Mouse (Mus musculus): Measurements from ENCODE around the gene Aff1. TPM values are rescaled to one million over a fixed set of nuclear protein-coding genes. Genes with fewer than 3 reads are reported as not detected.

Gene Aff1
- polyA plus RNA-seq, 1 experiment from 2014 or later: 9.1 TPM

- peaks cover 2% of the 10 kb centered on the region; the same call in 1 of the 2 replicates for H3K36me3 ChIP-seq (ENCODE audit: control insufficient read depth, insufficient read depth, low read length)
- no peak for DNase-seq (ENCODE audit: low spot score)
- ATAC-seq (ENCODE audit: insufficient number of reproducible peaks, low FRiP score, low TSS enrichment, low read depth): no peak
- 15% methylated on average over 6 of the region's 6 CpGs for WGBS
- no peak overlapping the region for H3K4me3 ChIP-seq (ENCODE audit: low read depth, low read length)
- peaks cover 24% of the 10 kb centered on the region for H3K4me1 ChIP-seq (ENCODE audit: control insufficient read depth, insufficient read depth, low read length)
- H3K4me2 ChIP-seq (ENCODE audit: low read depth, severe bottlenecking): no peak overlapping the region
- H3K9me3 ChIP-seq (ENCODE audit: control insufficient read depth, low read length): no peaks in the 10 kb centered on the region
- H3K27ac ChIP-seq (replicated peaks; ENCODE audit: low read depth, low read length): no peak overlapping the region; the same call in 1 of the 2 replicates
- H3K27me3 ChIP-seq (ENCODE audit: control insufficient read depth, insufficient read depth, low read length): no peaks in the 10 kb centered on the region
- H3K9ac ChIP-seq (ENCODE audit: low read length): no peak overlapping the region
Measured at GRCm38 (mm10) chr5:103771380-103771779, 79.2 kb downstream of the Aff1 start.

- H3K4me3 ChIP-seq (ENCODE audit: low read depth, low read length): no peak overlapping the region
- H3K27me3 ChIP-seq (ENCODE audit: control insufficient read depth, insufficient read depth, low read length): no peaks in the 10 kb centered on the region
- peak overlapping the region; percentile 89 for H3K27ac ChIP-seq (replicated peaks; ENCODE audit: low read depth, low read length)
- ATAC-seq (ENCODE audit: insufficient number of reproducible peaks, low FRiP score, low TSS enrichment, low read depth) (no peak), DNase-seq (ENCODE audit: low spot score) (no peak)
- H3K9ac ChIP-seq (ENCODE audit: low read length): no peak overlapping the region
- peaks cover 25% of the 10 kb centered on the region for H3K4me1 ChIP-seq (ENCODE audit: control insufficient read depth, insufficient read depth, low read length)
- 24% methylated on average over 4 of the region's 4 CpGs for WGBS
- H3K9me3 ChIP-seq (ENCODE audit: control insufficient read depth, low read length): no peaks in the 10 kb centered on the region
- no peak overlapping the region; the same call in 1 of the 2 replicates for H3K4me2 ChIP-seq (ENCODE audit: low read depth, severe bottlenecking)
- H3K36me3 ChIP-seq (ENCODE audit: control insufficient read depth, insufficient read depth, low read length): no peaks in the 10 kb centered on the region
Measured at GRCm38 (mm10) chr5:103772252-103772651, 80.1 kb downstream of the Aff1 start.

- ATAC-seq (ENCODE audit: insufficient number of reproducible peaks, low FRiP score, low TSS enrichment, low read depth): peak; percentile 60; the same call in 1 of the 2 replicates
- peak overlapping the region; percentile 15; the same call in 1 of the 2 replicates for H3K4me2 ChIP-seq (ENCODE audit: low read depth, severe bottlenecking)
- H3K4me1 ChIP-seq (ENCODE audit: control insufficient read depth, insufficient read depth, low read length): peaks cover 32% of the 10 kb centered on the region
- no peaks in the 10 kb centered on the region for H3K9me3 ChIP-seq (ENCODE audit: control insufficient read depth, low read length)
- peak overlapping the region; percentile 89 for H3K27ac ChIP-seq (replicated peaks; ENCODE audit: low read depth, low read length)
- 22% methylated on average over 5 of the region's 5 CpGs for WGBS
- no peaks in the 10 kb centered on the region for H3K36me3 ChIP-seq (ENCODE audit: control insufficient read depth, insufficient read depth, low read length)
- no peak overlapping the region for H3K4me3 ChIP-seq (ENCODE audit: low read depth, low read length)
- peak; percentile 49 for DNase-seq (ENCODE audit: low spot score)
- no peaks in the 10 kb centered on the region for H3K27me3 ChIP-seq (ENCODE audit: control insufficient read depth, insufficient read depth, low read length)
- H3K9ac ChIP-seq (ENCODE audit: low read length): peak overlapping the region; percentile 61
Measured at GRCm38 (mm10) chr5:103773100-103773552, 81.0 kb downstream of the Aff1 start.

- DNase-seq (ENCODE audit: low spot score) (no peak), ATAC-seq (ENCODE audit: insufficient number of reproducible peaks, low FRiP score, low TSS enrichment, low read depth) (no peak)
- Histone ChIP-seq H3K9ac (ENCODE audit: low read length) (no peak overlapping the region), H3K9me3 (ENCODE audit: control insufficient read depth, low read length) (no peaks in the 10 kb centered on the region), H3K36me3 (ENCODE audit: control insufficient read depth, insufficient read depth, low read length) (no peaks in the 10 kb centered on the region), H3K4me3 (ENCODE audit: low read depth, low read length) (no peak overlapping the region), H3K27me3 (ENCODE audit: control insufficient read depth, insufficient read depth, low read length) (no peaks in the 10 kb centered on the region), H3K4me2 (ENCODE audit: low read depth, severe bottlenecking) (no peak overlapping the region), H3K4me1 (ENCODE audit: control insufficient read depth, insufficient read depth, low read length) (peaks cover 37% of the 10 kb centered on the region), H3K27ac (replicated peaks; ENCODE audit: low read depth, low read length) (no peak overlapping the region)
- 69% methylated on average over 11 of the region's 11 CpGs for WGBS
Measured at GRCm38 (mm10) chr5:103774703-103775333, 82.6 kb downstream of the Aff1 start.

- Histone ChIP-seq H3K9ac (ENCODE audit: low read length) (no peak overlapping the region), H3K9me3 (ENCODE audit: control insufficient read depth, low read length) (no peaks in the 10 kb centered on the region), H3K27ac (replicated peaks; ENCODE audit: low read depth, low read length) (no peak overlapping the region), H3K4me3 (ENCODE audit: low read depth, low read length) (no peak overlapping the region), H3K4me2 (ENCODE audit: low read depth, severe bottlenecking) (no peak overlapping the region), H3K27me3 (ENCODE audit: control insufficient read depth, insufficient read depth, low read length) (no peaks in the 10 kb centered on the region), H3K36me3 (ENCODE audit: control insufficient read depth, insufficient read depth, low read length) (no peaks in the 10 kb centered on the region), H3K4me1 (ENCODE audit: control insufficient read depth, insufficient read depth, low read length) (peaks cover 41% of the 10 kb centered on the region)
- ATAC-seq (ENCODE audit: insufficient number of reproducible peaks, low FRiP score, low TSS enrichment, low read depth) (no peak), DNase-seq (ENCODE audit: low spot score) (no peak)
- WGBS: 89% methylated on average over 13 of the region's 13 CpGs
Measured at GRCm38 (mm10) chr5:103775429-103775828, 83.3 kb downstream of the Aff1 start.

GRCm38 (mm10) chr5:103776842-103777241 is 84.7 kb downstream of the Aff1 start:
- Histone ChIP-seq H3K4me2 (ENCODE audit: low read depth, severe bottlenecking) (no peak overlapping the region), H3K4me3 (ENCODE audit: low read depth, low read length) (no peak overlapping the region), H3K9me3 (ENCODE audit: control insufficient read depth, low read length) (no peaks in the 10 kb centered on the region), H3K36me3 (ENCODE audit: control insufficient read depth, insufficient read depth, low read length) (no peaks in the 10 kb centered on the region), H3K27ac (replicated peaks; ENCODE audit: low read depth, low read length) (no peak overlapping the region), H3K4me1 (ENCODE audit: control insufficient read depth, insufficient read depth, low read length) (peaks cover 43% of the 10 kb centered on the region), H3K9ac (ENCODE audit: low read length) (no peak overlapping the region), H3K27me3 (ENCODE audit: control insufficient read depth, insufficient read depth, low read length) (no peaks in the 10 kb centered on the region)
- ATAC-seq (ENCODE audit: insufficient number of reproducible peaks, low FRiP score, low TSS enrichment, low read depth): no peak
- no peak for DNase-seq (ENCODE audit: low spot score)
- 67% methylated on average over 4 of the region's 4 CpGs for WGBS

GRCm38 (mm10) chr5:103777446-103777845 is 85.3 kb downstream of the Aff1 start:
- Histone ChIP-seq H3K4me3 (ENCODE audit: low read depth, low read length) (no peak overlapping the region), H3K9ac (ENCODE audit: low read length) (no peak overlapping the region; the same call in 1 of the 2 replicates), H3K27ac (replicated peaks; ENCODE audit: low read depth, low read length) (no peak overlapping the region), H3K36me3 (ENCODE audit: control insufficient read depth, insufficient read depth, low read length) (no peaks in the 10 kb centered on the region), H3K4me1 (ENCODE audit: control insufficient read depth, insufficient read depth, low read length) (peaks cover 40% of the 10 kb centered on the region), H3K27me3 (ENCODE audit: control insufficient read depth, insufficient read depth, low read length) (no peaks in the 10 kb centered on the region), H3K4me2 (ENCODE audit: low read depth, severe bottlenecking) (peak overlapping the region; percentile 46; the same call in 1 of the 2 replicates), H3K9me3 (ENCODE audit: control insufficient read depth, low read length) (no peaks in the 10 kb centered on the region)
- DNase-seq (ENCODE audit: low spot score) (no peak), ATAC-seq (ENCODE audit: insufficient number of reproducible peaks, low FRiP score, low TSS enrichment, low read depth) (no peak)
- WGBS: 69% methylated on average over 4 of the region's 4 CpGs

GRCm38 (mm10) chr5:103778314-103779117 is 86.3 kb downstream of the Aff1 start:
- no peaks in the 10 kb centered on the region for H3K27me3 ChIP-seq (ENCODE audit: control insufficient read depth, insufficient read depth, low read length)
- WGBS: 2% methylated on average over 17 of the region's 17 CpGs
- H3K36me3 ChIP-seq (ENCODE audit: control insufficient read depth, insufficient read depth, low read length): no peaks in the 10 kb centered on the region
- peak overlapping the region; percentile 11; the same call in 1 of the 2 replicates for H3K27ac ChIP-seq (replicated peaks; ENCODE audit: low read depth, low read length)
- H3K4me1 ChIP-seq (ENCODE audit: control insufficient read depth, insufficient read depth, low read length): peaks cover 31% of the 10 kb centered on the region
- ATAC-seq (ENCODE audit: insufficient number of reproducible peaks, low FRiP score, low TSS enrichment, low read depth) (peak; percentile 59; the same call in 1 of the 2 replicates), DNase-seq (ENCODE audit: low spot score) (peak; percentile 67)
- peak overlapping the region; percentile 46 for H3K4me2 ChIP-seq (ENCODE audit: low read depth, severe bottlenecking)
- H3K4me3 ChIP-seq (ENCODE audit: low read depth, low read length): 0 out of 2 replicates have a peak overlapping the region, but pooled peaks have one; percentile 1
- H3K9me3 ChIP-seq (ENCODE audit: control insufficient read depth, low read length): no peaks in the 10 kb centered on the region
- peak overlapping the region; percentile 48 for H3K9ac ChIP-seq (ENCODE audit: low read length)
